Mouse (Mus musculus) mature B cell (primary cell): Measurements from ENCODE around the gene Prr23a1.
"Not testable (repeated sequence)": the region's sequence is repeated elsewhere in the genome, so short reads cannot be mapped to it uniquely, and the experiment has no call there.

Source experiments
- in situ Hi-C: fragments of 300-500 bp; cut with MboI; formaldehyde crosslinking; loops from 2 replicates; pipeline ENCODE4 v1.14.3; 2019

Gene Prr23a1

DNA sequence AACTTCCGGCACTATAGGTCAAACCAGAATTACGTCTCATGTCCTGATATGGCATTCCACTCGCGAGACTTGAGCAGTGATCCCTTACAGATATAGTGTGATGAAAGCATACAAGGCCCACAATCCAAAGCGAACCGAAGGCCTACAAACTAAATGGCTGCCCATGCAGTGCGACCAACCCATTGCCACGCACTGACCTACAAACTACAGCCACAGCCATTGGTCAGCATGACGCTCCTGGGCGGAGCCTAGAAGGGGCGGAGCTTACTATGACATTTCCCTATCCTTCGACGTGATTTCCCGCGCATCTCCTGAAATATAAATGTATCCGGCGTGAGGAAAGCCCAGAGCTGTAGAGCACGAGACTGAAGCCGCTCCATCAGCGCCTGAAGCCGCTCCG lies at the start of gene Prr23a1:
Gene Prr23a1 (plus strand): TSS at position 387 of the 400 bp plus-strand sequence.
- in situ Hi-C loops, result no loop called here

DNA sequence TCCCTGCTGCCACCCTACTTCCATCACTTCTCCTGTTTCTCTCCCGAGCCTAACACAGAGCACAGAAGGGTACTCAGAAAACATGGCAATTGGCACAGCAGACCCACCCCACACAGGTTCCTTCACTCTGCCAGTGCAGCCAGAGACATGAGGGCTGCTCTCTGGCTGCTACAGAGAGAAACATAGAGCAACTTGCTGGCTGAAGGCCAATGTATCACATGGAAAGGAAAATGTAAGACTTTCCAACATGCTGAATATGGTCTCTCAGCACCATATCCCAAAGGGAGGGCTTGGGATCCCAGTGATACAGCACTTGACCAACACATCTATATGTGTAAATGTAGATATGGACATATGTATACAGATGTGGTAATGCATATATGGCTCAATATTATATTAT lies 43.3 kb upstream of the Prr23a1 start:
- in situ Hi-C loops, result no loop called here

DNA sequence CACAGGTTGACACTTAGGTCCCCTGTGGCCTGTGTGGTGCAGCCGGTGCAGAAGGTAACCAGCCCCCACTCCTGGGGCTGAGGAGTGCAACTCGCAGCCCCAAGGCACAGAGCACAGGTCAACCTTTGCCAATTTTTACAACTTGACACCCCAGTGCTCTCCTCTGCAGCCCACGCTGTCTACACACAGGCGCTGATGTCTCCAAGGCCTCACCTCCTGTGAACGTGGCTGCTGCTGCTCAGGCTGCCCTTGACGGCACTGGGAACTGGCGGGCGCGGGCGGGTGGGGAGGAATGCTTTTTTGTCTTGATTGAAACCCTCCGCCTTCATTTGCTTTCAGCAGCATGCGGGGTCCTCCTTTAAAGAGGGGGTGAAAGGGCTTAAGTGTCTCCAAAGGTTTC lies 38.3 kb upstream of the Prr23a1 start:
- in situ Hi-C loops, result no loop called here

DNA sequence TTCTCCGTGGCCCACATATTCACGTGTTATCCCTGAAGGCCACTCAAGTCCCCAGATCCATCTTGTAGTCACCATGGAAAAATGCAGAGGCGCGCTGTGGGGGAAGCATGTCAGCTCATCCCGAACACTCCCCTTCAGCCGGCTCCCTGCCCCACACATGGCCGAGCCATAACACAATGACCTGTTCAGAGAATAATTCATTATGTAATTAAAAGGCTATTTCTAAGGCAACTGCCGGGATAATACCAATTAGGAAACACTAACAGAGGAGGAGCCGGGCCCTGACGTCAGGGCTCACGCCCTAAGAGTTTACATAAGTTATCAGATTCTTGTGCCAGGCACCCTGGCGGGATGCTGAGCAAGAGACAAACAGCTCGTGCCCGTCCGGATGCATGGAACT lies 36.8 kb upstream of the Prr23a1 start:
- in situ Hi-C loops, result no loop called here

DNA sequence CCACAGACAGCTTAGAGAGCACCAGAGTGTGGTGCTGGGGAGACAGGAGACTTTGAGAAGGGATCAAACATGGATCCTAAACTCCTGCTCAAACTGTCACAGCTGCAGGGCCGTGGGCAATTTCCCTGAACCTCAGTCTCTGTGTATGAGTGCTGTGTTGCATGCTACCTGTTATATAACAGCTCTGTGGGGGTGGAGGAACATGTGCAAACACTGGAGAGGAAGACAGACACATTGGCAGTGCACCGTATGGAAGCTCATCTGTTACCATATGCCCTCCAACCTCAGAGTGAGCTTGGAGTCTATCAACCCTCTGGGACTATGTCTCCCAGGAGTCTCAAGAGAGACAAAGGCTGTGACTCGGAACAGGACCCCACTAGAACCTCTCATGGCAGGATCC lies 36.4 kb upstream of the Prr23a1 start:
- in situ Hi-C loops, result no loop called here

DNA sequence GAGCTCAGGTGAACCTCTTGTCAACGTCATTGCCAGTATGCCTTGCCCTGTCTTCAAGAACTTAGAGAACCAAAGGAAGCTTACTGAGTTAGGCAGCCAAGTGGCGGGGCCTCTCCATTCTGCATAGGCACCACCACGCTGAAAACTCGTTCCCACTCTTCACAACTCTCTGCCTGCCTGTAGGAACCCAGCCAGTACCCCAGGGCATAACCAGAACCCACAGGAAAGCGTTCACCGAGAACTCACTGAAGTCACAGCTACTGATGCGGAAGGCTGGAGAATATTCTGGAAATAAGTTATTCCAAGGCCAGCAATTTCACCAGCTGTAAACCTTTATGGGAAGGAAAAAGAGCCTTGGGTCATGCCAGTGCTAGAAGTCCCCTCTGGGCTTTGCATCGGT lies 34.7 kb upstream of the Prr23a1 start:
- in situ Hi-C loops, result no loop called here

DNA sequence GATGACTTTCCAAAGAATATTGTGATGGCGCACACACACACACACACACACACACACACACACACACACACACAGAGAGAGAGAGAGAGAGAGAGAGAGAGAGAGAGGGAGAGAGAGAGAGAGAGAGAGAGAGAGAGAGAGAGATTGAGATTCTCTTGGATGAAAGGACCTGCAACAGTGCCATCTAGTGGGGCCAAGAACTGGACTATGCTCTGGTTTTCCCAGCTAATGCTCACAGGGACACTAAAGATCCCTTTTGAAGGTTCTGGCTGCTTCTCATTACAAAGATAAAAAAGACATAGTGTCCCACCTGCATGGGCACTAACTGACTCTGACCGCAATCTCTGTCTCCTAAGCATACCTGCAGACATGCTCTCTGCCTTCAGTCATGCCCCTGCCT lies 32.8 kb upstream of the Prr23a1 start:
- in situ Hi-C loops, result not testable (repeated sequence)

DNA sequence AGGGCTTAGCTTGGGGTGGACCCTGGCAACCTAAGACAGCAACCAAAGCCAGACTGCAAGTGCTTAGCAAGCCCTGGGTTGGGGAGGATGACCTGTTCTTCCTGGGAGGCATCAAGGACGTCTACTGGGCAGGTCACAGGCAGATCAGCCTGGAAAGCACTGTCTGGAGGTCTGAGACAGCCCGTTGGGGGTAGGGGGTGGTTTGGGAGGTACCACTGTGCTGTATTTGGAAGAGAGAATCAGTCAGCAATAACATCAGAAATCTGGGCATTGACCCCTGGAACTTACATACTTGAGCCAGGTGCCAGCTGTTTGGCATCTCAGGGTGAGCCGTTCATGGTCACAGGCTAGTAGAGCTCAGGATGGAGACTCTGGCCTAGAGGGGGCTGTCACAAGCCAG lies 26.2 kb upstream of the Prr23a1 start:
- in situ Hi-C loops, result no loop called here

DNA sequence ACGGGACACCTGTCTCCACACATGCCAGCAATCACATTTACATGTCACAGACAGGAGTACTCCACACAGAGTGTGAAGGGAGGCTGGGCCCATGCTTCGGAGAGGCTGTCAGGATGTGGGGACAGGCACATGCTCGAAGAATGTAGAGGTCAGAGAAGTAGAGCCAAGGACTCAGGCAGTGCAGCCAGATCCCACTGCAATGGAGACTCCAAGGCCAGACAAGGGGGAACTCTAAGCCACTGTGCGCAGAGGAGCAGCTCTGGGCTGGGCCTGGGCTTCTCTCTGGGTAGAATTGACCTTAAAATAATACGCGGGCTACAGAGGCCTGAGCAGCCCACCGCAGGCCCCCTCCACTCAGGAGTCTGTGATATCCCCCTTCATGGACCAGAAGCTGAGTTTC lies 24.7 kb upstream of the Prr23a1 start:
- in situ Hi-C loops, result no loop called here

DNA sequence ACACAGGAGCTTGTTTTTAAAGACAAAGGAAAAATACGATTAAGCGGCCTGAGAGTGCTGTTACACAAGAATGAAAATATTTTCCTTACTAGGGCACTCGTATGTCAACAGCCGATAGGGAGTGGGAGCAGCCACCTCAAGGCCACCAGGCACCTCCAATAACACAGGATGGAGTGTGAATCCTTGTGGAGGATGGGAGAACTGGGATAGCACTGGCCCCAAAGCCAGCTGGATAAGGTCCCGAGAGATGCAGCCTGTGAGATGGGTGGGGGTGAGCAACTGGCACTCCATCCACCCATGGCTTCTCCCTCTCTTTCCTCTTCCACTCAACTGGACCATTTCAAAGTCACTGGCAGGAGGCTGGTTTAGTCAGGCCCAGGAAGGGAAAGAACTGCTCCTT lies 23.3 kb upstream of the Prr23a1 start:
- in situ Hi-C loops, result no loop called here

DNA sequence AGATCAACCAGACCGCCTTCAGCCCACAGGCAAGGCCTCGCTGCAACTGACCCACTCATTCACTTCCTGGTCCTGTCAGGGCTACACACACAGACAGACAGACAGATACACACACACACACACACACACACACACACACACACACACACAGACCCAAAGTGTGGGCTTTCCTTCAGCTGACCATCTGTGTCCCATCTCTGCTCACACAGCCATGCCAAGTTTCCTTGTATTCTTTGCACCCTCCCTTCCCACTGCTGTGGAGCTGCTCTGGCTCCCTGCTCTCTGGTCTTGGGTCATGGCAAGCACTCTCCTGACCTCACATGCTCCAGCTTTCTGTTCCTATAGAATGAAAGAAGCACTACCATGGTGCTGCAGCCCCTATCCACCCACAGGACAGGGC lies 22.8 kb upstream of the Prr23a1 start:
- in situ Hi-C loops, result no loop called here

DNA sequence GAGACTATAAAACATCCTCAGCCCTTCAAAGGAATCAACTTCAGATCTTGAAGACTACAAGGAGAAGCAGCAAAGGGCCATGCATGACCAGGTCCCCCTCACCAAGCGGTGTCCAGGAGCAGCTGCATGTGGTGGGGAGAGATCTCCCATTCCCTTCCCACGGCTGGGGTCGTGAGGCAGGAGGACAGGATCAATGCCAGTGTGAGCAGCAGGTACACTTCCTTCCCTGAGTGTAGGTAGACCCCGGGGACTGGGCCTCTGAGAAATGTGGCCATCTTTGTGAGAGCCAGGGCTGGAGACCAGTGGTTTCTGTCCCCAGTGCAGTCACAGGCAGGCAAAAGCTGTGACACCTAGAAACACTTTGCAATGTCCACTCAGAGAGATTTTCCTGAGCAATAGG lies 21.8 kb upstream of the Prr23a1 start:
- in situ Hi-C loops, result no loop called here

DNA sequence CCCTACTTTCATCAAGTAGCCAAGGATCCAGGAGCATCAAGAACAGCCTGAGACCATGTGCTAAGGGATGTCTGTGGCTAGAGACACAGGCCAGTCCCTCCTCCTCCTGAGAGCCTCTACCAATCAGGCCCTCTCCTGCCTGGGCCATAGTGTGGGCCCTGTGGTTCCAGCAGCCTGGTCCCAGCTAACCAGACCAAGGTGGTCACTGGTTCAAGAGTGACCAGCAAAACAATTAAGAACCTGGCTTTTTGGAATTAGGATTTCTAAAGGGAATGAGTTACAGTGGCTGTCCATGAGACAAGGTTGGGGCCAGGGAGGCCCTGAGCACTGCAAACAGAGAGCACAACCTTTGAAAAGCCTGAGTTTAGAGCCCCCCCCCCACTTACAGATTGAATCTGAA lies 21.2 kb upstream of the Prr23a1 start:
- in situ Hi-C loops, result no loop called here

DNA sequence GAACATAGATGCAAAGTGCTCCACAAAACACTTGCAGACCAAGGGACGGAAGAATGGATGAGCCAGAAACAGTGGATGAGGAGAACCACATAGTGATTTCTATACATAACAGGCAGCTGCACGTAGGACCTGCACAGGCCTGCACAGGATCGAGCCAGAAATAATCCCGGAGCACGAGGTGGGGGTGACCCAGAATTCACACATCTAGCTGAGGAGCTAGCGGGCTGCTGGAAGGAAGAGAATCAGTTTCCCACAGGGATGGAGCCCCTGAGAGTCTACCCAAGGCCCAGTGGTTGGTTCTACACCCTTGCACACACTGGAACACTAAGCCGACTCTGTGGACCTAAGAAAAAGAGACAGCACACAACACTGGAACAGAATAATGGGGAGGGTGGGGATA lies 18.5 kb upstream of the Prr23a1 start:
- in situ Hi-C loops, result no loop called here

DNA sequence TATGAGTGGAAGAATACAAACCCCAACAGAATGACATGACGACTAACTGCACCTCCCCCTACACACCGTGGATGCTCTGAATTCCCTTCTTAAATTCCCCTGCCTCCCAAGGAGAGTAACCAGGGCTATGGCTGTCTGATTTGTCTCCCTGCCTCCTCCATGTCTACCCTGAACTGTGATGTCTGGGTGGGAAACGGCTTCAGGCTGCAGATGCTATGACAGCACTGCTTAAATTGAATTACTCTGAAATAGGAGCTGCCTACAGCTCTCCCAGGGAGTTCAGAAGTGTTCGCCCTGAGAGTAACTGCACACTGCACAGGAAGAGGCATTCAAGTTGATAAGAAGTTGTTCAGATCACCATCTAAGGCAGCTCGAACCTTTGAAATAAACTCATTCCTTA lies 12.8 kb upstream of the Prr23a1 start:
- in situ Hi-C loops, result no loop called here

DNA sequence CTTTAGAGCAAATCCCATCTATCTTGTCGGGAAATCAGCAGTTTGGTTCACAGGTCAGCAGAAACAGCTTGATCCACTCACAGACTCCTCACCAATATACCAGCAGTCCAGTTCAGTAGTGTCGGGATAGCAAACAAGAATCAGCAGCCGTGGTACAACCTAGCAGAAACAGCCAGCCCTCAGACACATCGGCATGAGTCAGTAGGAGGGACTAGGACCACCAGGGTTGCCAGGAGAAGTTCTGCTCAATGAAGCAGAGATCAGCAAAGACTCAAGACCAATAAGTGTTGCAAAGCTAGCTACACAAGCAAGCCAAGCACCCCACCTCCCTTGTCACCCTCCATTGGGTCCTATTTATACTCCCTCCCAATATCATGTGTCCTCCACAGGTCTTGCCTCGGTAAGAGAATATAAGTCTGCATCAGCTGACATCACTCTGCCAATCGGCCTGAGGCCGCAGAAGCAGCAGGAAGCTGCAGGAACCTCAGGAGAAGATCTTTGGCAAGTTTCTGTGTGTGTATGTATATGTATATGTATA lies 4.7 kb upstream of the Prr23a1 start:
- in situ Hi-C loops, result no loop called here

DNA sequence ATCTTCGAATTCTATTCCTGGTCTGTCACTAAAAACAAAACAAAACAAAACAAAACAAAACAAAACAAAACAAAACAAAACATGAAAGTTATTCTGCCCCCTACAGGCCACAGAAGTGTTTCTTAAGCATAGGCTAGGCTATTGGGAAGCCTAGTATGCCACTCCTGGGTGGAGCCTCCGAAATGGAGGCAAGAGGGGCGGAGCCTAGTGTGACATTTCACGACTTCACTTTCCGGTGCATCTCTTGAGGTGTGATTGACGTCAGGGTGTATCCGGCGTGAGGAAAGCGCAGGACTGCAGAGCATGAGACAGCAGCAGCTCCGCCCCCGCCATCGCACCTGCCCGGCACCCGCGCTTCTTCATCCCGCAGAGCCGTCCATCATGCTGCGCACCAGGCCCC lies 13.9 kb downstream of the Prr23a1 start, which contains the start of gene Prr23a2:
Gene Prr23a2 (plus strand): TSS at position 285 of the 400 bp plus-strand sequence.
- in situ Hi-C loops, result no loop called here

DNA sequence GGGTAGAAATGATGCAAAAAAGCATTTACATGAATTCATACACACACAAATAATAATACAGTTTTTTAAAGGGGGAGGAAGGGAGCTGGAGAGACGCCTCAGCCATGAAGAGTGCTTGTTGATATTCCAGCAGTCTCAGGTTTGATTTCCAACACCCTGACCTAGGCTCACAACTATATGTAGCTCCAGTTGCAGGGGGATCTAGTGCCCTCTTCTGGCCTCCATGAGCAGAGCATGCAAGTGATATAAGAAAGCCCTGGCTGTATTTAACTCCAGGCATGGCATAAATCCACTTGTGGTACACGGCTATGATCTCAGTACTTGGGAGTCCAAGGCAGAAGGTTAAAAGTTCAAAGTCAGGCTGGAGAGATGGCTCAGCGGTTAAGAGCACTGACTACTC lies 21.2 kb downstream of the Prr23a1 start:
- in situ Hi-C loops, result no loop called here

DNA sequence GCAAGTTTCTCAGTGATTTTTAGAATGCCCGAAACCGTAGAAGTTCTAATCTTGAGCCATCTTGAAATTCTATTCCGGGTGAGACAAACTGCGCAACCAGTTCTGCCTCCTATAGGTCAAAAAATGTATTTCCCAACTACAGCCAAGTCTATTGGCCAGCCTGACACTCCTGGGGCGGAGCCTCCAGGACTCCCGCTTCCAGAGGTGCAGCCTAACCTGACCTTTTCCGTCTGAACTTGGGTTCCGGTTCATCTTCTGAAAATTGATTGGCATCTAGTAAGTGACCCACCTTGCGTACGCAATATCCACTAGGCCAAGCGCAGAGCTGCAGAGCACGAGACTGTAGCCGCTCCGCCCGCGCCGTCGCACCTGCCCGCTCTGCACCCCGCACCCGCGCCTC lies 22.3 kb downstream of the Prr23a1 start, which contains the start of gene Prr23a3:
Gene Prr23a3 (plus strand): TSS at position 197 of the 400 bp plus-strand sequence.
- in situ Hi-C loops, result no loop called here
